Mouse (Mus musculus) T-helper 17 cell (primary cell): ENCODE data around the gene Akt2.

ENCODE experiments used
- in situ Hi-C, 2 experiments: fragments of 300-600 bp; cut with MboI, MseI; formaldehyde crosslinking; loops; 1 replicate in 1 of 2; 2 replicates in 1 of 2; pipeline ENCODE4 v1.15.1; 2025; ENCODE audit warnings: high pct_unique_total_duplicates in 2 of 2

Gene Akt2

GRCm38 (mm10) chr7:27591266-27592216, at the start of gene Akt2:
Gene Akt2, plus strand, starts transcription at chr7:27591552.
- in situ Hi-C loops = no loop called here

GRCm38 (mm10) chr7:27541922-27542321, 49.4 kb upstream of the Akt2 start:
- in situ Hi-C loops = no loop called here

GRCm38 (mm10) chr7:27542392-27543033, 48.8 kb upstream of the Akt2 start:
- in situ Hi-C loops = no loop called here

GRCm38 (mm10) chr7:27543065-27543464, 48.3 kb upstream of the Akt2 start:
- in situ Hi-C loops = no loop called here

GRCm38 (mm10) chr7:27543851-27544250, 47.5 kb upstream of the Akt2 start:
- in situ Hi-C loops = no loop called here

- in situ Hi-C loops = no loop called here
Observed at GRCm38 (mm10) chr7:27544675-27545370, 46.5 kb upstream of the Akt2 start.

- in situ Hi-C loops = no loop called here
Observed at GRCm38 (mm10) chr7:27549597-27549996, 41.8 kb upstream of the Akt2 start.

GRCm38 (mm10) chr7:27552070-27552469, 39.3 kb upstream of the Akt2 start:
- in situ Hi-C loops = no loop called here

- in situ Hi-C loops = no loop called here
Observed at GRCm38 (mm10) chr7:27552931-27553513, 38.3 kb upstream of the Akt2 start, which contains the start of the genes Pld3 and 2310022A10Rik. Gene Pld3, minus strand, starts transcription at chr7:27553218. Gene 2310022A10Rik, plus strand, starts transcription at chr7:27553233.

- in situ Hi-C loops = no loop called here
Observed at GRCm38 (mm10) chr7:27560291-27560887, 31.0 kb upstream of the Akt2 start.

GRCm38 (mm10) chr7:27560978-27561377, 30.4 kb upstream of the Akt2 start:
- in situ Hi-C loops = no loop called here

- in situ Hi-C loops = no loop called here
Observed at GRCm38 (mm10) chr7:27569580-27570224, 21.6 kb upstream of the Akt2 start.

GRCm38 (mm10) chr7:27572133-27572532, 19.2 kb upstream of the Akt2 start:
- in situ Hi-C loops = no loop called here

- in situ Hi-C loops = no loop called here
Observed at GRCm38 (mm10) chr7:27574124-27574880, 17.1 kb upstream of the Akt2 start.

GRCm38 (mm10) chr7:27576914-27577313, 14.4 kb upstream of the Akt2 start:
- in situ Hi-C loops = no loop called here

- in situ Hi-C loops = no loop called here
Observed at GRCm38 (mm10) chr7:27577589-27577988, 13.8 kb upstream of the Akt2 start.

- in situ Hi-C loops = no loop called here
Observed at GRCm38 (mm10) chr7:27578465-27578864, 12.9 kb upstream of the Akt2 start.

- in situ Hi-C loops = no loop called here
Observed at GRCm38 (mm10) chr7:27580380-27581174, 10.8 kb upstream of the Akt2 start.

GRCm38 (mm10) chr7:27586861-27587260, 4.5 kb upstream of the Akt2 start:
- in situ Hi-C loops = no loop called here
